Mouse (Mus musculus) cerebellum, adult 11 months (tissue): ENCODE measurements at regions not wholly inside any gene's neighbourhood (a gene's known extent, or its start where the extent isn't known, plus 50 kb on each side); places are given as distances from the start of the nearest gene placed in this dataset.

ENCODE experiments used
- DNase-seq: peaks from one replicate; pipeline ENCODE4 v3.0.0; 2022

- no peak for DNase-seq
Observed at GRCm38 (mm10) chr4:82234443-82234842, 471.1 kb downstream of the Nfib start.

DNA sequence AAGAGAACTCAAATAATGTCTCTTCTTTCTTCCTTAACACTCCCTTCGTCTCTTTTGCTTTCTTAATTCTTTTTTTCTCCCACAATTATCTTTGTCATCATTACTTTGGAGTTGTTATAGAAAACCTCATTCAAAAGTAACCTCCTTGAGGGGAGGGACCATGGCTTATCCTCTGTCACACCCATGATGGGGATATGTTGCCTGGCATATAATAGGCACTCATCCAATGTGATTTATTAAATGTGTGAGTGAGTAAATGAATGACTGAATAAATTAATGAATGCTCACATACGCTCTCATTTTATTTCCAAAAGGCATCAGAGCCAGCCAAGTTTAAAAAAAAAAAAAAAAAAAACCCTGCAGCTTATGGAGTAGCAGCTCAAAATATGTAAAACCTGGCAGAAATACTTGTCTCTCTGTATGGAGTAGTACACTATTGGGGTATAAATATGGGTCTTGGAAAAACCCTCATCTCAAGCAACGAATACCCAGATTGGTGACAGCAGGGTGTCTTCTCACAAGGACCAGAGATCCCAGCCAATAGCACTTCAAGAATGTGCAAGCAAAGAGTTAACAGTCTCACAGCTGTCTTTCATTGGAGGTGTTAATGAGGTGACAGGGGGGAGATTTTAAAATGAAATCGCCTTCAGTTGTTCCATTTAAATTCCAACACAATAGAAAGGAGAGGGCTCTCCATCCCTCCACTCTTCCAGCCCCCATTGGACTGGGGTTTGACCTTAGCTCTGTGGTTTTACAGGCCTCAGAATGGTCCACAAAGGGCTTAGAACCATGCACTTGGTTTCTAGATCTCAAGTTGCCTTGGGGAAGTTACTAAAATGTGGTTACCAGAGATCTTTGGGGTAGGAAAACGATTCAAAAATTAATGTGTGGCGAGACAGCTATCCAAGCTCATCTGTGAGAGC is 479.1 kb downstream of the Nfib start:
- no peak for DNase-seq

- no peak for DNase-seq
Observed at GRCm38 (mm10) chr4:82220724-82221123, 484.8 kb downstream of the Nfib start.

DNA sequence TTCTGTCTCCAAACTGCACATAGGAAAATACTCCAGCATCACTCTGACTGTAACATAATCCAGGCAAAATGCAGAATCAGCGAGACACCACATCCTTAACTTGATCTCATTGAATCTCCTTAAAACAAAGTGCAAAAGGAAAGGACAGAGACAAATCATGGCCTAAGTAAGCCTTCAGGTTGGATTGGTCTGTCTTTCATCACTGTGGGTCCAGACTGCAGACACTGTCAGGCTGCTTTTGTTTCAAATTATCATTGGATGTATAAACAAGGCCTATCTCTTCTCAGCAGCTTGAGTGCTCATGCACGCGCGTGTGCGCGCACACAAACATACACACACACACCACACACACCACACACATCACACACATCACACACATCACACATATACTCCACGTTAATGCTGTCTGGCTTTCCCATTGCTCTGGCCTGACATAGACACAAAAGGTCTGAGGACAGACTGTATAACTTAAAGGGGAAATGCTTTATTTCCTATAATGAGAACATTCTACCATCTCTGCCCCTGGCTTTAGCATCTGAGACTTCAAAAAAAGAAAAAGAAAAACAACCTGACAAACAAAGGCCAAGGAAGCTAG is 485.3 kb downstream of the Nfib start:
- DNase-seq = no peak

GRCm38 (mm10) chr4:82218616-82219015 is 486.9 kb downstream of the Nfib start:
- DNase-seq = no peak

DNA sequence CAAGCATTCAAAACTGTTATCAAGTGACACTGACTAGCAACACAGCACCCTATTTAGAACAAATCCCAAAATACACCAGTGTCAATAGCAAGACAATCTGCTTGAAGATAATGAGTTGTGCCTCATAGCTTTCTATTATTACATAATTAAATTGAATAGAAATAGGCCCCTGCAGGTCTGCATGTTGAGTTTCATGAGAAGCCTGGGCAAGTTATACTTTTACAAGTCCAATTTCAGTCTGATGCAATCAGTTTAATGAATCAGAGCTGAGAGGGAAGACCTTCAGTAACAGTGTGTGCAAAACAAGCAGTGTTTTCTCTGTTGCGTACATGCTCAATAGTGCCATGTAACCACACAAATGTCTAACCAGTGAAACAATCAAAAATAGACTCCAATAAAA is 498.5 kb downstream of the Nfib start:
- DNase-seq = no peak

GRCm38 (mm10) chr4:82200306-82200705 is 505.2 kb downstream of the Nfib start:
- no peak for DNase-seq

DNA sequence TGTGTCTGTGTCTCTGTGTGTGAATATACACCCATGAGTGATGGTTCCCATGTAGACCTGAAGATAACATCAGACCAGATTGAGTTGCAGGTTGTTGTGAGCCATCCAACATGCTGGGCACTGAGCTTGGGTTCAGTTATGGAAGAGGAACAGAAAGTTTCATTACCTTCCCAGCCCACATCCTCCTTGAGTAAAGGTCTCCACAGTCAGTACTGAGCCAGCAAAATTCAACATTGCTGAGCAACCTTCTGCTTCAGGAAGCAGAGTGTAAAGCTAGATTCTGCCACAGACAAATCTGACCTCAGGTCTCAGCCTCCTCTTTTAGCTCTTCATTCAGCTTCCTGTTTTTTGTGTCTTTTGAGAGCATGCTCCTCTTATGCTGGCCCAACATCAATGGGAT is 506.4 kb downstream of the Nfib start:
- DNase-seq = no peak

DNA sequence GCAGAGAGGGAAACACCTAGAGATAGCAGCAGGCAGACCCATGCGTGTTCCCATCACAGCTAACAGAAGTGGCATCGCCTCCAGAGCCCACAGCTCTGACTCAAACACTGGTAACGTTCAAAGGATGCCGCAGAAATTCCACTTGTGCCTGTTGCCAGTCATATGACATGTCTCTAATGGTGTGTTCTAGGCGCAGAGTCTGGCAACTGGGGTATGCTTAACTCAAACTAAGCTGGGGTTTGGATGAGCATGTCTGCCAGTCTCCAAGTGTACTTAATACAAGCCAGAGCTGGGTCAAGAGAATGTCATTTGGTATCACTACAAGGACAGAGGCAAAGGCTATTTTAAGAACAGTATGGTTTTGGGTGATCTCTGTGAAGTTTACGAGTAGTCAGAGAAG is 507.9 kb downstream of the Nfib start:
- no peak for DNase-seq

GRCm38 (mm10) chr4:82196024-82196647 is 509.4 kb downstream of the Nfib start:
- DNase-seq = no peak

DNA sequence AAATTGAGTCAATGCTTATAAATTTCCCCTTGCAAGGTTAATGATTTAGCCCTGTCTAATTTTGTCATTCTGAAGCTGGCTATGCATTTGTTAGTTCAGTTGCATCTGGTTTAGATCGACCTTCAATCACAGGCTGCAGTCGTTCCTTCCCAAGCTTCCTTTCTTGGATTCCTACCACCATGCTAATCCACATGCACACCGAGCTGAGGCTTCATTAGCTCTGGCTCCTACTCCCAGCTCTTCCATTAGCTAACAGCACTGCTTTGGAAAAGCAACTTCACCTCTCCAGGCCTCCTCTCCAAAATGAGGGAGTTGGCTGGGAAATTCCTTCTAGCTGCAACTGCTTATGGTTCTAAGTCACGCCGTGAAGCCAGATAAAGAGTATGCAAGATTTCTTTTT is 511.6 kb downstream of the Nfib start:
- no peak for DNase-seq

DNA sequence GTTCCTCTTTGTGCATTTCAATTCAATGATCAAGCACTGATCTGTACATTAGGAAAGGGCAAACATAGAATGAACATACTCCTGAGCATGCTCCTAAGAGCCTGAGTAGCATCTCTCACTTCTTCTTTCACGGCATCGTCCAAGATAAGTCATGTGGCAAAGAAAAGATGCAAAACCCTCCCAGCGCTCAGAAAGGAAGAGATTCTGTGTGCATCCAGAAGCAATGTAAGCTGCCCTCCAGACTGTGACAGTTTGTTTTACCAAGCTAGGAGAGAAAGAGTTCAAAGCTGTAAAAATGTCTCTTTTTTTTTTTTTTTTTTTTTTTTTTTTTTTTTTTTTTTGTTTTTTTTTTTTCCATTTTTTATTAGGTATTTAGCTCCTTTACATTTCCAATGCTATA is 518.7 kb downstream of the Nfib start:
- DNase-seq = no peak

DNA sequence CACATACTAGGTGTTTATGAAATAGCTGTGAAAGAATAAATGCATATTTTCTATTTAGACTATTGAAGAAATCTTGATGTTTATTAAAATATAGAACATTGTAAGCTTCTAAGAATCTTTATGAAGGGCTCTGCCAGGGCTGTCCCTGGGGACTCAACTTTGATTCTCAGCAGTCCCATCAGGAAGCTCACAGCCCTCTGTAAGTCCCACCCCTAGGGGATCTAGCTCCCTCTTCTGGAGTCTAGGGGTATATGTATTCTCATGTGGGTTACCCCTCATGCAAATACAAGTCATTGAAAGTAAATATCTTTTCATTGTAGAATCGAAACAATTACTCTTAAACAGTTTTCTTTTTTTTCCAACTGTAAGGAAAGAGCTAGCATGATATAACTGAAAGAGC is 521.6 kb downstream of the Nfib start:
- DNase-seq = no peak

- DNase-seq = no peak
Observed at GRCm38 (mm10) chr4:82178112-82178511, 527.4 kb downstream of the Nfib start.

- DNase-seq = no peak
Observed at GRCm38 (mm10) chr4:82176723-82177122, 528.8 kb downstream of the Nfib start.

GRCm38 (mm10) chr4:82173461-82174085 is 532.0 kb downstream of the Nfib start:
- no peak for DNase-seq

DNA sequence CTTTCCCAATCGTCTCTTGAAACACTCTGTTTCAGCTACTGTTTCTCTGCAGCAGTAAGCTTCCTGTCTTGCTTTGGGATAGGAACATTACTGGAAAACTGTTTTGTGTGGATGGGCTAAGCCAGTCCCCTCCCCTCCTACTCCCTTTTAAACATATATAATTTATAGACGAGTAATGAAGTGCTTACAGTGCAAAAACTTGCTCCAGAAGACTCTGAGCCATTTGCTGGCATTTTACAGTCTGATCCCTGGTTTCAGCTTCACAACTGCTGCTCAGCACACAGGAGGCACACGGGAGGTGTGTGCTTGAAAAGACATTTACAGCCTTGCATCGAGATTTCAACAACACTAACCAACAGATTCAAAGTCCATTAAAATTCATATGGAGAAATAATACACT is 534.6 kb downstream of the Nfib start:
- no peak for DNase-seq

DNA sequence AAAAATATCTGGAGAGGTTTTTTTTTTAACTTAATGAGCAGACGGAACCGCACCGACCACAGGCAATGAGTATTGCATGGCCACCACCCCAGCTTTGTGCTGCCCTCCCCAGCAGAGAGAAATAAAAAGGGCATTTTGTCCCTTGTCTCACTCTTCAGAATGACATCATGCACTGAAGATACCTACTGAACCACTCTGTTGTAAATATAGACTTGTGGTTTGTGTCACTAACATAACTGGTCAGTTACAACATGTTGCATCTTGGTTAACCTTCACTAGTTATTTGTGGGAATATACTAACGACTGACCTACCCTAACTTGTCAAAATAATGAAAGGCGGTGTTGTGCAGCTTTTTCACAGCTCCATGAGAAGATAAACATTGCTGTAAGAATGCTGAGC is 537.5 kb downstream of the Nfib start:
- DNase-seq = no peak

- DNase-seq = no peak
Observed at GRCm38 (mm10) chr4:82167396-82167795, 538.2 kb downstream of the Nfib start.

DNA sequence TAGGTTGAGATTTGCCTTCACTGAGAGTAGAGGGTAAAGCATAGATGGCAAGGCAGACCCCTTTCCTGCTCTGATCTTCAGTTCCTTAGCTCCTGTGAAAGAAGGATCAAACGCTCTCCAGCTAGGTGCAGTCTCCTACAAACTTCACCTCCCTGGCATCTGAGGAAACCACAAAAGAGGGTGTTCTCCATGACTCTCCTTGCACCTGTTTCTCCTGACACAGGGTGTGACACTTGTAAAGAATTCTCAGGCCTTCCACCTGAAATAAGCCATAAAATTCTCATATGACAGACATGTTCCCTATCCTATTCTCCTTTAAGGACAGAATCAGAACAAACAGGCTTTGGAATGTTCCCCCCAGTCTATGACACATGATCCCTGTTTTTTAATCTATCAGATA is 538.7 kb downstream of the Nfib start:
- no peak for DNase-seq

DNA sequence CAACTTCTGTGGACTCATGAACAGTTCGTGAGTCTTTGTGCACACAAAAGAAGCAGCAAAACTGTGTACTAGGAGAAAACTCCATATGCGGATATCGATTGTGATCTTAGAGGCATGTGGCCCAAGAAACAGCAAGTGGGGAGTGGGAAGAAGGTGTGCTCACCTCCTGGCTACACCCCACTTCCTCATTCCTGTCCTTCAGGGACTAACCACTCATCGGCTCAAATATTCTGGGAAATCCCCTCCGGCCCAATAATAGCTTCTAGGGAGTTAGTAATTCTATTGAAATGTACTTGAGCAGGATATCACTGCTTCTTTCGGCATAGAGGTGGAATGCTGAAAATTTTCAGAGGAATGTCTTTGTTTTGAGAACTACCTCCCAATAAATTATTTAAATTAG is 539.5 kb downstream of the Nfib start:
- no peak for DNase-seq

GRCm38 (mm10) chr4:82164058-82164457 is 541.5 kb downstream of the Nfib start:
- no peak for DNase-seq

- DNase-seq = no peak
Observed at GRCm38 (mm10) chr4:82161818-82162217, 543.7 kb downstream of the Nfib start.

DNA sequence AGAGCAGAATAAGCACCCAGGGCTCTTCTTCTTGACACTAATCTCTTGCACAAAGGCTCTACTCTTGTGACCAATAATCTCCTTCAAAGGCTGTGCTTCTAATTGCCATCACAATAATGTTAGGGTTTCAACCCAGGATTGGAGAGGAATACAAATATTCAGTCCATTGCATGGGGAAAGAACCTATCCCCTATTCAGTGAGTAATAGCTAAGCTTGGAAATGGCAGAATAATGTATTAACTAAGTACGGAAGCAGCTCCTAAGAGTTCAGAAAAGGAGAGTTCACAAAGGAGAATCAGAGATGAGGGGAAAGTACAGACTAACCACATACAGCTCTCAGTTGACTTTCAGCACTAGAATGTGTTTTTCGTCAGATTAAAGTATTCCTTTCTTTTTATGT is 544.3 kb downstream of the Nfib start:
- no peak for DNase-seq
